Mouse (Mus musculus): Measurements from ENCODE around the gene Armc2.

Gene Armc2

GRCm38 (mm10) chr10:42018016-42018949, at the start of gene Armc2:
Gene Armc2, minus strand, starts transcription at chr10:42018442.
- peak; percentile 34 to 51 for DNase-seq

GRCm38 (mm10) chr10:42064446-42064845, 46.2 kb upstream of the Armc2 start:
- no peak for DNase-seq

GRCm38 (mm10) chr10:42059522-42059921, 41.3 kb upstream of the Armc2 start:
- DNase-seq, result no peak

- no peak for DNase-seq
Observed at GRCm38 (mm10) chr10:42057746-42058145, 39.5 kb upstream of the Armc2 start.

- peak; percentile 14 to 15 for DNase-seq
Observed at GRCm38 (mm10) chr10:42057231-42057601, 39.0 kb upstream of the Armc2 start.

GRCm38 (mm10) chr10:42056486-42057230, 38.4 kb upstream of the Armc2 start:
- DNase-seq, result no peak

GRCm38 (mm10) chr10:42055224-42056165, 37.3 kb upstream of the Armc2 start:
- DNase-seq, result no peak

GRCm38 (mm10) chr10:42051069-42051468, 32.8 kb upstream of the Armc2 start:
- no peak for DNase-seq

- no peak for DNase-seq
Observed at GRCm38 (mm10) chr10:42048648-42049047, 30.4 kb upstream of the Armc2 start.

GRCm38 (mm10) chr10:42044574-42044973, 26.3 kb upstream of the Armc2 start:
- no peak for DNase-seq

GRCm38 (mm10) chr10:42043307-42043706, 25.1 kb upstream of the Armc2 start:
- no peak for DNase-seq

GRCm38 (mm10) chr10:42042881-42043280, 24.6 kb upstream of the Armc2 start:
- no peak for DNase-seq

GRCm38 (mm10) chr10:42042087-42042486, 23.8 kb upstream of the Armc2 start:
- DNase-seq, result no peak

- DNase-seq, result no peak
Observed at GRCm38 (mm10) chr10:42038571-42038970, 20.3 kb upstream of the Armc2 start.

GRCm38 (mm10) chr10:42037301-42037870, 19.1 kb upstream of the Armc2 start:
- DNase-seq, result no peak

- DNase-seq, result no peak
Observed at GRCm38 (mm10) chr10:42036846-42037245, 18.6 kb upstream of the Armc2 start.

GRCm38 (mm10) chr10:42033571-42033970, 15.3 kb upstream of the Armc2 start:
- no peak for DNase-seq

GRCm38 (mm10) chr10:42031021-42031420, 12.8 kb upstream of the Armc2 start:
- DNase-seq, result peak; percentile 74 to 82

GRCm38 (mm10) chr10:42029502-42029901, 11.3 kb upstream of the Armc2 start:
- DNase-seq, result no peak

- no peak for DNase-seq
Observed at GRCm38 (mm10) chr10:42027337-42027736, 9.1 kb upstream of the Armc2 start.

GRCm38 (mm10) chr10:42024406-42024805, 6.2 kb upstream of the Armc2 start:
- no peak for DNase-seq

- no peak for DNase-seq
Observed at GRCm38 (mm10) chr10:42021536-42021935, 3.3 kb upstream of the Armc2 start.

Data from spleen, adult 18-20 months (tissue).